Mouse (Mus musculus): ENCODE measurements around the gene Cul5. TPM values are rescaled to one million over a fixed set of nuclear protein-coding genes. Genes with fewer than 3 reads are reported as not detected.

Gene Cul5
- polyA plus RNA-seq, 1 experiment from 2014 or later: 49.1 TPM

Other genes with a start within 250 kb of the Cul5 start
- gene Atm, start 133.3 kb downstream of the Cul5 start, polyA plus RNA-seq (2014; fragmentation: Nextera tagmentation; extraction: Ambion mirVana): 14.0 and 18.6 TPM in 2 replicates
- gene Npat, start 133.0 kb downstream of the Cul5 start, polyA plus RNA-seq (2014; fragmentation: Nextera tagmentation; extraction: Ambion mirVana): 22.6 and 22.8 TPM in 2 replicates
- 60.0 and 68.1 TPM in 2 replicates for gene Acat1, start 59.6 kb downstream of the Cul5 start, polyA plus RNA-seq (2014; fragmentation: Nextera tagmentation; extraction: Ambion mirVana)
- 5.1 and 6.0 TPM in 2 replicates for gene Rab39, start 36.2 kb upstream of the Cul5 start, polyA plus RNA-seq (2014; fragmentation: Nextera tagmentation; extraction: Ambion mirVana)
- gene Slc35f2, start 101.5 kb upstream of the Cul5 start, polyA plus RNA-seq (2014; fragmentation: Nextera tagmentation; extraction: Ambion mirVana): 4.1 and 4.9 TPM in 2 replicates
- 5.3 and 7.2 TPM in 2 replicates for gene Sln, start 180.2 kb upstream of the Cul5 start, polyA plus RNA-seq (2014; fragmentation: Nextera tagmentation; extraction: Ambion mirVana)

All from neural tube, embryonic 11.5 days (tissue).